Mouse (Mus musculus) limb, embryonic 11.5 days (tissue): ENCODE measurements at regions not wholly inside any gene's neighbourhood (a gene's known extent, or its start where the extent isn't known, plus 50 kb on each side); places are given as distances from the start of the nearest gene placed in this dataset.

Source experiments
- ATAC-seq: fragments of 200-750 bp; cut with Nextera tagmentation; 2 replicates; pipeline ENCODE4 v1.8.0; 2017; ENCODE audit warnings: low read depth; ENCODE audit not compliant: insufficient number of reproducible peaks, low FRiP score, low TSS enrichment
- DNase-seq: peaks from one replicate; pipeline ENCODE4 v3.0.0-alpha.2; 2015; ENCODE audit warnings: low spot score
- H3K27ac ChIP-seq: fragments of 300-500 bp; sonication (generic); replicated peaks from 2 replicates; pipeline ENCODE4 v1.5.1; 2014; ENCODE audit warnings: low read depth, mild to moderate bottlenecking, low read length
- H3K27me3 ChIP-seq: fragments of 300-500 bp; sonication (generic); 2 replicates; pipeline ENCODE4 v1.6.1; 2014; ENCODE audit warnings: mild to moderate bottlenecking, low read length, mixed read lengths; ENCODE audit not compliant: control insufficient read depth, insufficient read depth
- H3K36me3 ChIP-seq: fragments of 300-500 bp; sonication (generic); 2 replicates; pipeline ENCODE4 v1.6.1; 2014; ENCODE audit warnings: mild to moderate bottlenecking, low read length, moderate library complexity, mixed read lengths; ENCODE audit not compliant: control insufficient read depth, insufficient read depth
- H3K4me1 ChIP-seq: fragments of 300-500 bp; sonication (generic); 2 replicates; pipeline ENCODE4 v1.6.1; 2014; ENCODE audit warnings: low read length, mixed read lengths; ENCODE audit not compliant: control insufficient read depth, insufficient read depth
- H3K4me2 ChIP-seq: fragments of 300-500 bp; sonication (generic); 2 replicates; pipeline ENCODE4 v1.6.1; 2014; ENCODE audit warnings: low read depth, mild to moderate bottlenecking, moderate library complexity; ENCODE audit not compliant: severe bottlenecking
- H3K4me3 ChIP-seq: fragments of 300-500 bp; sonication (generic); 2 replicates; pipeline ENCODE4 v1.5.1; 2014; ENCODE audit warnings: low read depth, low read length
- H3K9ac ChIP-seq: fragments of 300-500 bp; sonication (generic); 2 replicates; pipeline ENCODE4 v1.6.1; 2014; ENCODE audit warnings: mild to moderate bottlenecking, low read length
- H3K9me3 ChIP-seq: fragments of 300-500 bp; sonication (generic); 2 replicates; pipeline ENCODE4 v1.6.1; 2016; ENCODE audit warnings: low read length; ENCODE audit not compliant: control insufficient read depth
- WGBS: fragments of 180-500 bp; shearing (Covaris S2); extraction: QIAGEN DNeasy Blood & Tissue Kit; methylation state at CpG from one replicate; pipeline ENCODE4 v1.1.7; 2014; 5-methylcytosine and 5-hydroxymethylcytosine counted together

GRCm38 (mm10) chr12:92013244-92013643 lies 164.3 kb upstream of the Sel1l start:
- no peak overlapping the region for H3K4me2 ChIP-seq
- WGBS, result 12% methylated on average over 8 of the region's 8 CpGs
- H3K27ac ChIP-seq, result no peak overlapping the region
- no peaks in the 10 kb centered on the region for H3K4me1 ChIP-seq
- no peak for ATAC-seq
- no peaks in the 10 kb centered on the region for H3K9me3 ChIP-seq
- no peaks in the 10 kb centered on the region for H3K27me3 ChIP-seq
- no peaks in the 10 kb centered on the region for H3K36me3 ChIP-seq
- no peak overlapping the region for H3K9ac ChIP-seq
- peak; percentile 71 for DNase-seq
- no peak overlapping the region for H3K4me3 ChIP-seq

GRCm38 (mm10) chr12:92004391-92005094 lies 155.6 kb upstream of the Sel1l start:
- ATAC-seq (no peak), DNase-seq (peak; percentile 27)
- Histone ChIP-seq H3K9ac (no peak overlapping the region), H3K9me3 (no peaks in the 10 kb centered on the region), H3K36me3 (no peaks in the 10 kb centered on the region), H3K27ac (no peak overlapping the region), H3K4me2 (no peak overlapping the region), H3K27me3 (no peaks in the 10 kb centered on the region), H3K4me1 (peaks cover 3% of the 10 kb centered on the region; the same call in 1 of the 2 replicates), H3K4me3 (no peak overlapping the region)
- 17% methylated on average over 12 of the region's 12 CpGs for WGBS

- Histone ChIP-seq H3K9ac (no peak overlapping the region), H3K9me3 (no peaks in the 10 kb centered on the region), H3K27me3 (no peaks in the 10 kb centered on the region), H3K4me3 (no peak overlapping the region), H3K4me2 (no peak overlapping the region), H3K4me1 (no peaks in the 10 kb centered on the region), H3K27ac (no peak overlapping the region), H3K36me3 (no peaks in the 10 kb centered on the region)
- ATAC-seq (no peak), DNase-seq (no peak)
- WGBS, result 83% methylated on average over 2 of the region's 2 CpGs
Measured at GRCm38 (mm10) chr12:91999031-91999430, 150.1 kb upstream of the Sel1l start.

GRCm38 (mm10) chr12:91997404-91997803 lies 148.4 kb upstream of the Sel1l start:
- no peaks in the 10 kb centered on the region for H3K36me3 ChIP-seq
- WGBS, result 54% methylated on average over 1 of the region's 1 CpGs
- no peaks in the 10 kb centered on the region for H3K9me3 ChIP-seq
- H3K4me1 ChIP-seq, result 0 out of 2 replicates have a peak, but pooled peaks cover 2% of the 10 kb centered on the region
- H3K27ac ChIP-seq, result no peak overlapping the region
- H3K27me3 ChIP-seq, result no peaks in the 10 kb centered on the region
- DNase-seq (no peak), ATAC-seq (no peak)
- H3K4me3 ChIP-seq, result no peak overlapping the region
- no peak overlapping the region for H3K9ac ChIP-seq
- no peak overlapping the region for H3K4me2 ChIP-seq

GRCm38 (mm10) chr12:91995545-91995944 lies 146.6 kb upstream of the Sel1l start:
- 0 out of 2 replicates have a peak, but pooled peaks have one; percentile 31 for ATAC-seq
- Histone ChIP-seq H3K9me3 (no peaks in the 10 kb centered on the region), H3K4me3 (no peak overlapping the region), H3K4me1 (0 out of 2 replicates have a peak, but pooled peaks cover 2% of the 10 kb centered on the region), H3K27ac (no peak overlapping the region), H3K9ac (no peak overlapping the region), H3K27me3 (no peaks in the 10 kb centered on the region), H3K36me3 (no peaks in the 10 kb centered on the region), H3K4me2 (no peak overlapping the region)
- 71% methylated on average over 2 of the region's 2 CpGs for WGBS
- DNase-seq, result no peak

- no peaks in the 10 kb centered on the region for H3K36me3 ChIP-seq
- DNase-seq, result no peak
- no peak overlapping the region for H3K9ac ChIP-seq
- H3K9me3 ChIP-seq, result no peaks in the 10 kb centered on the region
- WGBS, result 91% methylated on average over 4 of the region's 4 CpGs
- no peak overlapping the region for H3K4me3 ChIP-seq
- no peak overlapping the region for H3K27ac ChIP-seq
- ATAC-seq, result no peak
- H3K4me1 ChIP-seq, result no peaks in the 10 kb centered on the region
- H3K4me2 ChIP-seq, result no peak overlapping the region
- no peaks in the 10 kb centered on the region for H3K27me3 ChIP-seq
Measured at GRCm38 (mm10) chr12:91986448-91986847, 137.5 kb upstream of the Sel1l start.

GRCm38 (mm10) chr12:91980321-91980720 lies 131.4 kb upstream of the Sel1l start:
- WGBS, result 68% methylated on average over 7 of the region's 7 CpGs
- no peak overlapping the region for H3K27ac ChIP-seq
- H3K36me3 ChIP-seq, result no peaks in the 10 kb centered on the region

GRCm38 (mm10) chr12:91971045-91971444 lies 122.1 kb upstream of the Sel1l start:
- no peak overlapping the region for H3K27ac ChIP-seq
- no peaks in the 10 kb centered on the region for H3K4me1 ChIP-seq
- no peaks in the 10 kb centered on the region for H3K36me3 ChIP-seq
- no peak overlapping the region for H3K4me3 ChIP-seq
- no peaks in the 10 kb centered on the region for H3K27me3 ChIP-seq
- ATAC-seq (no peak), DNase-seq (no peak)
- H3K9ac ChIP-seq, result no peak overlapping the region
- 45% methylated on average over 1 of the region's 1 CpGs for WGBS
- no peaks in the 10 kb centered on the region for H3K9me3 ChIP-seq
- H3K4me2 ChIP-seq, result no peak overlapping the region

More at GRCm38 (mm10) chr12:91980321-91980720, 131.4 kb upstream of the Sel1l start:
- H3K4me1 ChIP-seq, result no peaks in the 10 kb centered on the region
- H3K9ac ChIP-seq, result no peak overlapping the region
- ATAC-seq, result no peak
- H3K27me3 ChIP-seq, result no peaks in the 10 kb centered on the region
- no peak overlapping the region for H3K4me3 ChIP-seq
- no peak for DNase-seq
- H3K9me3 ChIP-seq, result no peaks in the 10 kb centered on the region
- H3K4me2 ChIP-seq, result no peak overlapping the region

- WGBS, result 97% methylated on average over 1 of the region's 1 CpGs
- DNase-seq (no peak), ATAC-seq (no peak)
- H3K4me3 ChIP-seq, result no peak overlapping the region
- H3K27ac ChIP-seq, result no peak overlapping the region
- no peaks in the 10 kb centered on the region for H3K4me1 ChIP-seq
- H3K27me3 ChIP-seq, result no peaks in the 10 kb centered on the region
- no peak overlapping the region for H3K4me2 ChIP-seq
- no peaks in the 10 kb centered on the region for H3K36me3 ChIP-seq
- no peaks in the 10 kb centered on the region for H3K9me3 ChIP-seq
- no peak overlapping the region for H3K9ac ChIP-seq
Measured at GRCm38 (mm10) chr12:91965937-91966336, 117.0 kb upstream of the Sel1l start.
